Mouse (Mus musculus): ENCODE measurements around the gene Nup43.

Gene Nup43

DNA sequence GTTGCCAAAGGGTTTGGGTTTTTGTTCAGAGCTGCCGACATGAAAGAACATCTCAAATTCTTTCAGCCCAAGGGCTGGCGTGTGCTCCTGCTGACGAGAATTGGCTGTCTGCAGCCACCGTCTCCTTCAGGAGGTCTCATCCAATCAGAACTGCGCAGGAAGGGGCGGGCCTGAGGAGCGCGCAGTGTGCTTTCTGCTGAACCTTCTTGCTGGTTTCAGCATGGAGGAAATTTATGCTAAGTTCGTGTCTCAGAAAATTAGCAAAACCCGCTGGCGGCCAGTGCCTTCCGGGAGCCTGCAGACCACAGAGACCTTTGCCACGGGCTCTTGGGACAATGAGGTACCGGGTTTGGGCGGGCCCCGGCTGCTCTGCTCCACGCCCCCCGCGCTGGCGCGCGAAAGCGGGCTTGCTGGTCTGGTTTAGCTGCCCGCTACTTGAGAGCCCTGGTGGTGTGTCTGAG is at the start of gene Nup43:
Gene Nup43, plus strand, starts transcription at position 162 of the 461 bp plus-strand sequence.
- ChIA-PET CTCF (no interaction called here), POLR2A (interaction anchor here in 2 of 4 experiments (0.9 to 5.1 kb wide), 11 partner anchors 12 to 77 kb away, joined by 3 to 42 read pairs (median 4); partner anchors contain the start of genes Katna1 (in 2 of the 2), Lats1 (in 2 of the 2) and Pcmt1 (in 2 of the 2))

GRCm38 (mm10) chr10:7617556-7617955 is 49.7 kb upstream of the Nup43 start:
- POLR2A ChIA-PET = interaction anchor here (0.6 to 9.1 kb wide), 27 partner anchors 9 to 1770 kb away, joined by 3 to 71 read pairs (median 4); partner anchors contain the start of genes Cnksr3 (in 1 of the 4), Katna1 (in 1 of the 4) and Ulbp1 (in 1 of the 4)
- CTCF ChIA-PET = interaction anchor here in 3 of 4 experiments (0.6 to 1.2 kb wide), 10 partner anchors 26 to 1812 kb away, joined by 3 to 16 read pairs (median 4); partner anchors contain the start of genes Fbxo5 (in 1 of the 3), Lats1 (in 1 of the 3) and Pcmt1 (in 1 of the 3)

- ChIA-PET POLR2A (interaction anchor here in 3 of 4 experiments (0.7 to 1.7 kb wide), 9 partner anchors 8 to 1266 kb away, joined by 3 to 18 read pairs (median 3); partner anchors contain the start of gene Sash1 (in 1 of the 3)), CTCF (interaction anchor here in 1 of 4 experiments (1.4 kb wide), 1 partner anchor 53 kb away, joined by 3 read pairs; no protein-coding TSS in a partner anchor)
These were observed 47.5 kb upstream of the Nup43 start for GRCm38 (mm10) chr10:7619821-7620241.

DNA sequence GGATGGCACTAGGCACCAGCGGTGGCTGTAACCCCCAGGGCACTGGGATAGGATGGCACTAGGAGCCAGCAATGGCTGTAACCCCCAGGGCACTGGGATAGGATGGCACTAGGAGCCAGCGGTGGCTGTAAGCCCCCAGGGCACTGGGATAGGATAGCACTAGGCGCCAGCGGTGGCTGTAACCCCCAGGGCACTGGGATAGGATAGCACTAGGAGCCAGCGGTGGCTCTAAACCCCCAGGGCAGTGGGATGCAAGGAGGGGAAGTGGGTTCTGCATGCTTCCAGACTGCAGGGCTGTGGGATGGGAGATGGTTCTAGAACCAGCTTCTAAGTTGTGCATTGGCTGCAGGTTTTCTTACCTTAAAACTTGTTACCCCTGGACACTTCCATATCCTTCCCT is 46.6 kb upstream of the Nup43 start:
- ChIA-PET POLR2A (interaction anchor here in 3 of 4 experiments (0.6 to 1.7 kb wide), 10 partner anchors 9 to 1265 kb away, joined by 3 to 18 read pairs (median 3); partner anchors contain the start of gene Sash1 (in 1 of the 3)), CTCF (interaction anchor here in 2 of 4 experiments (0.7 to 1.0 kb wide), 2 partner anchors 38 to 51 kb away, joined by 3 to 4 read pairs; no protein-coding TSS in a partner anchor)

DNA sequence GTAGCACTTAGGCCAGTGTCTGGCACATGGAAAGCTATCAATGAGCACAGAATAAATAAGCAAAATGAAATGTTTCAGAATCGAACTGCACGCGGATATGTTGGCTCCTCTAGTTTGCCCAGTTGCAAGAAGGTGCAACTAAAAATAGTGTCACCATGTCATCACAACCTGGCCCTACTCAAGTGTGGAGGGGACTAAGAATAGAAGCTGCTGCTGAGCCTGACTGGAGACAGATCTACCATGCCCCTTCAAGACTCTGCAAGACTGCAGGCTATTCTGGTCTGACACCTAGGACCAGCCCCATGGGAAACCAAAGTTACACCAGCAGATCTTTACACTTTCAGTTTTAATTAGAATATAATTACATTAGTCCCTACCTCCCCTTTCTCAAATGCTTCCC is 44.9 kb upstream of the Nup43 start:
- POLR2A ChIA-PET = interaction anchor here in 1 of 4 experiments (0.6 to 3.8 kb wide), 3 partner anchors 8 to 11 kb away, joined by 3 to 17 read pairs (median 8); no protein-coding TSS in a partner anchor
- CTCF ChIA-PET = no interaction called here

DNA sequence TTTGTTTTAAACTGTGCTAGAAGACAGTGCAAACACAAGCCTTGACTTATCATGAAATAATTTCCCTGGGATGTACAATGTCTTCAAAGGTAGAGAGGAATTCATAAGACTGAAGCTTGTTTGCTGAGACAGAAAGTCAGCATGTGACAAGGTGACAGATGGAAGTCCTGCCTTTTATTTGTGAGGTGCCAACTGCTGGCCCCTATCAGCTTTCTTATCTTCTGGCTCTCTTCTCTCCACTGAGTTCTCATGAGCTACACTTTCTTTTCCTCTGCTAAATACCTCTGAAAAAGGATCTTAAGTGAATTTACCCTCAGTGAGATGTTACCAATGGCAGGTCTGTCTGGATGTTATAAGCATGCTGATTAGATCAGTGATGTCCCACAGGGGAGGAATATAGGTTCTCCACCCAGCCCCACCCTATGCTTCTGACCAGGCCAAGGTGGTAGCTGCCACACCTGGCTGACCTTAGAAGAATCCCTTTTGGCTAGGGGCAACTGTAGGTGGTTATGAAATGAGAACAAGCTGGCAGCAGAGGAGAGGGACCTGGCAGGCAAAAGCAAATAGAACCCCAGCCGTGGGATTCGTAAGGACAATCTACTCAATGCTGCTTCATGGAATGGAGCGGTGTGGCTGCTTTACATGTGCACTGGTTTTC is 43.3 kb upstream of the Nup43 start:
- ChIA-PET CTCF (no interaction called here), POLR2A (interaction anchor here in 3 of 4 experiments (1.1 to 3.8 kb wide), 6 partner anchors 10 to 49 kb away, joined by 3 to 17 read pairs (median 6); no protein-coding TSS in a partner anchor)

- POLR2A ChIA-PET = interaction anchor here in 2 of 4 experiments (0.7 to 2.1 kb wide), 8 partner anchors 8 to 729 kb away, joined by 3 to 6 read pairs (median 3); no protein-coding TSS in a partner anchor
- CTCF ChIA-PET = no interaction called here
These were observed 38.2 kb upstream of the Nup43 start for GRCm38 (mm10) chr10:7629092-7629491.

- POLR2A ChIA-PET = interaction anchor here in 2 of 4 experiments (1.0 to 1.5 kb wide), 6 partner anchors 9 to 24 kb away, joined by 3 to 6 read pairs (median 3); no protein-coding TSS in a partner anchor
- CTCF ChIA-PET = interaction anchor here in 1 of 4 experiments (0.6 kb wide), 1 partner anchor 20 kb away, joined by 9 read pairs; no protein-coding TSS in a partner anchor
These were observed 37.0 kb upstream of the Nup43 start for GRCm38 (mm10) chr10:7630286-7630685.

DNA sequence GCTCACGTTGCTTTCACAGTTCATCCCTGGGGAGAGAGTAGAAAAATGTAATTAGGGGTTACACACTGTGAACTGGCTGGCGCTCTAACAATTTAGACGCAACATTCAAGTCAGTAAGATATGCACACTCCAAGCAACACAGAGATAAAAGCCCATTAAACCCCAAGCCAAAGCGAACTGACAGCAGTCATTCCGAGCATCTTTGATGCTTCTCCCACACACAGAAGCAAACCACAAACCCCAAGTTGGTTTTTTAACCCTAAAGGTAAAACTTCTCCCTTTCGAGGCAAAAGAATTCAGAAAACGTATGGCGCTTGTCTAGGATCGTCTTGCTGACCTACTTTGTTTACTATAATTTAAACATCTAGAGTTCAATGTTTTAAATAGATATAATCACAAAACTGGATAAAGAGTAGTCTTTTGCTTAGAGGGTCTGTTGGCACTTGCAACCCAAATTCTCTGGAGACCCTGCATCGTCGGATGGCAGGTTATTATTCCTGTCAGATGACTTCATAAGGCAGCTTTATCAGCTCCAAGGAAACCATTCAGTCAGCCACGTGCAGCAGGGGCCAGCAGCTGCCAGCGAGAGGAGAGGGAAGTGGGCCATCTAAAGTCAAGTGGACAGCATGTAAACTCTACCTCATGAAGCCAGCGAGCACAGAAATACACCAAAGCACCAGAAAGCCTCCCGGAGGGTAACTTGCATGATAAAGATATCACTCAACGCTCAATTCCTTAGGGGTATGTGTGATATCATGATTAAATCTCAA is 36.2 kb upstream of the Nup43 start:
- POLR2A ChIA-PET = interaction anchor here in 2 of 4 experiments (1.2 to 1.4 kb wide), 3 partner anchors 13 to 23 kb away, joined by 3 to 4 read pairs (median 3); no protein-coding TSS in a partner anchor
- CTCF ChIA-PET = no interaction called here

DNA sequence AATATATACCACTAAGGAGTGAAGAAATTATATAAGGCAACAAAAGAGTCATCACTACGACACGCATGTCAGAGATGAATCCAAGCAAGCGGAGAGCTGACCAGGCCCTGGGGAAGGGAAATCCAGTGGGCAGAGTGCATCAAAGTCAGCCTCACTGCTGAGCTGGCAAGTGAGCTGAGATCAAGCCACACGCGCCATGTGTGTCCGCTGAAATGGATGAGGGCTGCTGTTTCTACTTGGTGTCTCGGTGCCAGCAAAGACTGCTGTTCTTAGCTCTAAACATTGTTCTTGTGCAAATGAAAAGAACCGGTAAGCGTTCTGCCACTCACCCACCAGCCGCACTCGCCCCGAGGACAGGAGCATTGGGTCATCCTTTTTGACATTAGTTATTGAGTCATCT is 26.9 kb upstream of the Nup43 start:
- CTCF ChIA-PET = no interaction called here
- POLR2A ChIA-PET = interaction anchor here in 2 of 4 experiments (1.2 to 1.6 kb wide), 3 partner anchors 9 to 28 kb away, joined by 3 to 7 read pairs (median 5); no protein-coding TSS in a partner anchor

DNA sequence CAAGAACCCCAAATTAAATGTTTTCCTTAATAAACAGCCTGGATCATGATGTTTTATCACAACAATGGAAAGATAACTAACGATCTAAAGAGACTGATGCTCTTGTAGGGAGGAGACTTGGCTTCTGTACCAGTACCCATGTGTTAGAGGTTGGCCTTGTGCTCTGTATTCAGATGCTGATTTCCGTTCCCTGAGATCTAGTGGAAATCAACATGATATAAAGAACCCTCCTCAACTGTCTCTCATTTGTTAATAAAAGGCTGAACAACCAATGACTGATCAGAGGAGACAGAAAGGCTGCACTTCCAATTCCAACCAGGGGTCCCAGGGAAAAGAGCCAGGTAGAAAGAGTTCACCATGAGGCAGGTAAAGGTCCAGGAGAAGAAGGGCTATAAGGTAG is 21.4 kb upstream of the Nup43 start:
- CTCF ChIA-PET = interaction anchor here in 1 of 4 experiments (0.6 kb wide), 1 partner anchor 28 kb away, joined by 5 read pairs; no protein-coding TSS in a partner anchor
- POLR2A ChIA-PET = interaction anchor here in 2 of 4 experiments (1.1 to 2.0 kb wide), 6 partner anchors 12 to 80 kb away, joined by 3 to 9 read pairs (median 6); partner anchors contain the start of genes Katna1 (in 1 of the 2), Lats1 (in 1 of the 2) and Pcmt1 (in 1 of the 2)

DNA sequence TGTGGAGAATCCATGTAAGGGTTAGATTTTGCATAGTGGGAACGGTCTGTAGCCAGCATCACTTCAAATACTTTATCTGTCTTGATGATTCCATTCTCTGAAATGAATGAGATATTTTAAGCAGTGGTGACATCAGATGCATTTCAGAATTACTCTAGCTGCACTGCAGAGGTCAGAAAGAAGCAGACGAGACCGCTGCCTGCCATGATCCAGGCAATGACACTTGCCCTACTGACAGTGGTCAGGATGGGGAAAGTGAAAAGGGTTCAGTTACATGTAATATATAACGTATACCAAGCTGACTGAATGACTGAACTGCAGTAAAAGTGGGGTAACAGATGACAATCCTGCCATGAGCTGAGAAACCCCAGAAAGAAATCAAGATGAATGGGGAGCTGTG is 18.2 kb upstream of the Nup43 start:
- ChIA-PET CTCF (no interaction called here), POLR2A (interaction anchor here in 3 of 4 experiments (0.8 to 6.0 kb wide), 8 partner anchors 8 to 60 kb away, joined by 3 to 39 read pairs (median 4); no protein-coding TSS in a partner anchor)

GRCm38 (mm10) chr10:7651057-7651456 is 16.2 kb upstream of the Nup43 start:
- POLR2A ChIA-PET = interaction anchor here (0.6 to 6.0 kb wide), 12 partner anchors 9 to 583 kb away, joined by 3 to 39 read pairs (median 4); partner anchors contain the start of genes Lats1 (in 1 of the 4), Nup43 (in 1 of the 4) and Pcmt1 (in 1 of the 4)
- CTCF ChIA-PET = interaction anchor here in 2 of 4 experiments (0.5 to 0.8 kb wide), 2 partner anchors 18 to 21 kb away, joined by 3 to 4 read pairs; no protein-coding TSS in a partner anchor

GRCm38 (mm10) chr10:7662471-7663141 is 4.7 kb upstream of the Nup43 start:
- POLR2A ChIA-PET = interaction anchor here (0.6 to 5.6 kb wide), 41 partner anchors 9 to 551 kb away, joined by 3 to 39 read pairs (median 4); partner anchors contain the start of genes Katna1 (in 2 of the 4), Lats1 (in 2 of the 4), Pcmt1 (in 2 of the 4) and Lrp11 (in 1 of the 4)

DNA sequence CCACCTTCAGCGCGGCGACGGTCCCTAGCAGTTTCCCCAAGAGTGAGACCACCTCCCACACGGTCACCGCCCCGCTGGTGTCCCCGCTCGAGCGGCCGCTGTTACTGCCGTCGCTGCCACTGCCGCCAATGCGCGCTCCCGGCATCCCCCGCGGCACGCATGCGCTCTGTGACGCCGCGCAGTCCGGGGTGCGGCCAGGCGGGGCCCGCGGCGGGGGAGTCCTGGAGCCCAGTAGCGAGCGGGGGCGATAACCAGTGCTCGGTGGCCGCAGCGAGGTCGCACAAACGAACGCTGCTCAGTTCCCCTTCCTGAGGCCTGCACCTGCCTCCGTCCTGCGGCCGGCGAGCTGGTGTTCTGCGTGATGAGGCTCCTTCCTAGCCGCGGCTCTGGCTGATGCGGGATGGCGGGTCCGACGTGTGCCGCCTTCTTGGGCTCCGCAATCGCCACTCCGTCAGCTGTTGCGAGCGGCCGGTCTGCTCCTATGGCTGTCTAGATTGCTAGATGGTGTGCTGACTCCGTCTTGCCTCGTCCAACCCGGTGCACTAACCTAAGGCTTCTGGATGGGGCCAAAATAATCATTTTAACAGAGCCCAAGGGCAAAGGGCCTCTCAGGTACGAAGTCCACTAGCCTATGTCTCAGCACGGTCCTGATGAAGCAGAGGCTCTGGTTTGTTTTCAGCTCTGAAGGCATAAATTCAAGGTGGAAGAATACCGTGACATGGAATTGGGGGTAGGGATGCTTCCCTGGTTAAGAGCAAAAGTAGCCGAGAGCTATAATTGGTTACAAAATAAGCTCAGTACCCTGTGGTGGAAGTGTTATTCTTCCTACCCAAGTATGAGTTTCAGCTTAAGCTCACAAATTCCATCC is 3.9 kb upstream of the Nup43 start:
- ChIA-PET POLR2A (interaction anchor here in 3 of 4 experiments (0.5 to 5.6 kb wide), 46 partner anchors 9 to 551 kb away, joined by 3 to 39 read pairs (median 4); partner anchors contain the start of genes Katna1 (in 2 of the 3), Lats1 (in 2 of the 3), Lrp11 (in 2 of the 3) and Pcmt1 (in 2 of the 3)), CTCF (interaction anchor here in 2 of 4 experiments (0.6 to 1.3 kb wide), 3 partner anchors 9 to 448 kb away, joined by 4 to 6 read pairs (median 4); no protein-coding TSS in a partner anchor)

More at GRCm38 (mm10) chr10:7662471-7663141, 4.7 kb upstream of the Nup43 start:
- CTCF ChIA-PET = interaction anchor here in 3 of 4 experiments (0.6 to 1.3 kb wide), 4 partner anchors 10 to 447 kb away, joined by 3 to 6 read pairs (median 4); no protein-coding TSS in a partner anchor

All from embryonic stem cell, embryonic (primary cell).